Mouse (Mus musculus): ENCODE data around the gene Luc7l.

DNA sequence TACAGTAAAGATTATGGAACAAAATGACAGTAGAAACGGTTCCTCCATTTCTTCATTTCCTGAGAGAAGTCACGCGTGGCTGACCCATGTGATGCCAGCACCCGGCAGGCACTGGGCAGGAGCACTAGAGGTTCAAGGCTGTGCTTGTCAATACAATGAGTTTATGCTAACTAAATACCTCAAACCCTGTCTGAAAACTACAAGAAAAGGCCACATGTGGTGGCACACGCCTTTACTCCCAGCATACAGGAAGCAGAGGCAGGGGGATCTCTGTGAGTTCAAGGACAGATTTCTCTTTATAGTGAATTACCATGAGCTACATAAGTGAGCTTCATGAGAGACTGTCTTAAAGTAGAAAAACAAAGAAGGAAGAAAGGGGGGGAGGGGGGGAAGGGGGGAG is 21.5 kb upstream of the Luc7l start:
- no peak for TF ChIP-seq CTCF (IDR thresholded peaks at IDR 0.05)
- no peak for TF ChIP-seq EP300 (IDR thresholded peaks at IDR 0.05)

Measured in lung, postnatal 0 days (tissue).